Mouse (Mus musculus) MEL (cell line): ENCODE data around the gene Pcsk4. TPM values are rescaled to one million over a fixed set of nuclear protein-coding genes. Genes with fewer than 3 reads are reported as not detected.

Experiments
- DNase-seq: peaks from one replicate; pipeline ENCODE4 v3.0.0; 2011; ENCODE audit warnings: low read depth, low spot score
- H3K27ac ChIP-seq: 2 replicates; pipeline ENCODE4 v1.5.1; 2012; ENCODE audit warnings: low read depth, mild to moderate bottlenecking, control low read depth, low read length, moderate library complexity; ENCODE audit not compliant: control insufficient read depth
- H3K27me3 ChIP-seq, 2 experiments: fragments of 150-350 bp in 1 of 2; sonication (generic) in 1 of 2; 2 replicates each; pipeline ENCODE4 v1.6.1; 2012; ENCODE audit warnings: low read length in 2 of 2, mild to moderate bottlenecking in 2 of 2, improper control_type of control experiment in 1 of 2, moderate library complexity in 1 of 2; ENCODE audit not compliant: insufficient read depth in 2 of 2, control insufficient read depth in 1 of 2
- H3K36me3 ChIP-seq, 2 experiments: 2 replicates each; pipeline ENCODE4 v1.6.1; 2012 to 2014; ENCODE audit warnings: low read length in 2 of 2, improper control_type of control experiment in 1 of 2, inconsistent platforms in 1 of 2, mild to moderate bottlenecking in 1 of 2; ENCODE audit not compliant: insufficient read depth in 2 of 2, control insufficient read depth in 1 of 2
- H3K4me1 ChIP-seq, 2 experiments: fragments of 150-350 bp in 1 of 2; sonication (generic) in 1 of 2; 2 replicates each; pipeline ENCODE4 v1.6.1; 2012; ENCODE audit warnings: low read length in 2 of 2, improper control_type of control experiment in 1 of 2, mild to moderate bottlenecking in 1 of 2; ENCODE audit not compliant: insufficient read depth in 2 of 2, control insufficient read depth in 1 of 2
- H3K4me3 ChIP-seq, 2 experiments: fragments of 150-350 bp in 1 of 2; sonication (generic) in 1 of 2; 2 replicates each; pipeline ENCODE4 v1.5.1; 2012; ENCODE audit warnings: low read depth in 2 of 2, low read length in 2 of 2, mild to moderate bottlenecking in 2 of 2, moderate library complexity in 2 of 2, control low read depth in 1 of 2, improper control_type of control experiment in 1 of 2; ENCODE audit not compliant: control insufficient read depth in 1 of 2, insufficient read depth in 1 of 2
- H3K79me2 ChIP-seq: 2 replicates; pipeline ENCODE4 v1.6.1; 2012; ENCODE audit warnings: mild to moderate bottlenecking, low read length, moderate library complexity; ENCODE audit not compliant: control insufficient read depth, poor library complexity, insufficient read depth
- H3K9ac ChIP-seq: 2 replicates; pipeline ENCODE4 v1.6.1; 2012; ENCODE audit warnings: low read depth, mild to moderate bottlenecking, control low read depth, low read length, moderate library complexity; ENCODE audit not compliant: control insufficient read depth, poor library complexity, severe bottlenecking
- H3K9me3 ChIP-seq: fragments of 150-350 bp; sonication (generic); replicated peaks from 2 replicates; pipeline ENCODE4 v1.6.1; 2012; ENCODE audit warnings: mild to moderate bottlenecking, low read length, improper control_type of control experiment, moderate library complexity; ENCODE audit not compliant: insufficient read depth
- CHD1 ChIP-seq: IDR thresholded peaks from 2 replicates; pipeline ENCODE4 v1.6.1; 2012; ENCODE audit warnings: low read depth, mild to moderate bottlenecking, inconsistent platforms, low read length, improper control_type of control experiment
- CTCF ChIP-seq, 3 experiments: IDR thresholded peaks in 2 of 3; conservative IDR thresholded peaks in 1 of 3; 2 replicates each; pipeline ENCODE4 v1.5.1; 2011 to 2012; ENCODE audit warnings: low read length in 3 of 3, low read depth in 2 of 3, mild to moderate bottlenecking in 2 of 3, improper control_type of control experiment in 1 of 3, inconsistent platforms in 1 of 3, mixed read lengths in 1 of 3, moderate library complexity in 1 of 3; ENCODE audit not compliant: control insufficient read depth in 1 of 3, insufficient read depth in 1 of 3, poor library complexity in 1 of 3, severe bottlenecking in 1 of 3
- E2F4 ChIP-seq: IDR thresholded peaks from 2 replicates; pipeline ENCODE4 v1.6.1; 2011; ENCODE audit warnings: low read depth, low read length, improper control_type of control experiment, borderline replicate concordance
- HCFC1 ChIP-seq: IDR thresholded peaks from 2 replicates; pipeline ENCODE4 v1.6.1; 2012; ENCODE audit warnings: low read depth, mild to moderate bottlenecking, inconsistent platforms, low read length, improper control_type of control experiment, moderate library complexity
- MAX ChIP-seq: IDR thresholded peaks from 2 replicates; pipeline ENCODE4 v1.6.1; 2011; ENCODE audit warnings: low read length, improper control_type of control experiment
- MAZ ChIP-seq: IDR thresholded peaks from 2 replicates; pipeline ENCODE4 v1.6.1; 2012; ENCODE audit warnings: low read depth, mild to moderate bottlenecking, inconsistent platforms, low read length, improper control_type of control experiment
- MXI1 ChIP-seq: IDR thresholded peaks from 2 replicates; pipeline ENCODE4 v1.6.1; 2011; ENCODE audit warnings: mild to moderate bottlenecking, low read depth, low read length, improper control_type of control experiment
- NELFE ChIP-seq: IDR thresholded peaks from 2 replicates; pipeline ENCODE4 v1.6.1; 2011; ENCODE audit warnings: low read depth, low read length, improper control_type of control experiment
- NRF1 ChIP-seq: IDR thresholded peaks from 2 replicates; pipeline ENCODE4 v1.6.1; 2014; ENCODE audit warnings: low read depth, mild to moderate bottlenecking, inconsistent platforms, low read length, improper control_type of control experiment, moderate library complexity; ENCODE audit not compliant: poor library complexity, insufficient read depth, severe bottlenecking
- RAD21 ChIP-seq: IDR thresholded peaks from 2 replicates; pipeline ENCODE4 v1.6.1; 2011; ENCODE audit warnings: mild to moderate bottlenecking, low read depth, low read length, improper control_type of control experiment
- RCOR1 ChIP-seq: IDR thresholded peaks from 2 replicates; pipeline ENCODE4 v1.6.1; 2012; ENCODE audit warnings: low read depth, mild to moderate bottlenecking, inconsistent platforms, low read length, improper control_type of control experiment
- SMC3 ChIP-seq: IDR thresholded peaks from 2 replicates; pipeline ENCODE4 v1.6.1; 2011; ENCODE audit warnings: low read depth, low read length, improper control_type of control experiment
- TAL1 ChIP-seq: IDR thresholded peaks from 2 replicates; pipeline ENCODE4 v1.6.1; 2012; ENCODE audit warnings: mild to moderate bottlenecking, inconsistent platforms, low read length, moderate library complexity, mixed read lengths
- USF1 ChIP-seq: IDR thresholded peaks from 2 replicates; pipeline ENCODE4 v1.6.1; 2014; ENCODE audit warnings: low read depth, mild to moderate bottlenecking, inconsistent platforms, low read length, improper control_type of control experiment, moderate library complexity
- USF2 ChIP-seq, 2 experiments: IDR thresholded peaks; 2 replicates each; pipeline ENCODE4 v1.6.1; 2011 to 2012; ENCODE audit warnings: improper control_type of control experiment in 2 of 2, low read length in 2 of 2, borderline replicate concordance in 1 of 2, inconsistent platforms in 1 of 2, low read depth in 1 of 2, mild to moderate bottlenecking in 1 of 2; ENCODE audit not compliant: insufficient read depth in 1 of 2
- ZC3H11A ChIP-seq: IDR thresholded peaks from 2 replicates; pipeline ENCODE4 v1.6.1; 2012; ENCODE audit warnings: low read depth, mild to moderate bottlenecking, inconsistent platforms, low read length, improper control_type of control experiment
- ZKSCAN1 ChIP-seq: IDR thresholded peaks from 2 replicates; pipeline ENCODE4 v1.6.1; 2012; ENCODE audit warnings: low read depth, mild to moderate bottlenecking, inconsistent platforms, low read length, improper control_type of control experiment, moderate library complexity
- ZMIZ1 ChIP-seq: IDR thresholded peaks from 2 replicates; pipeline ENCODE4 v1.6.1; 2012; ENCODE audit warnings: low read depth, mild to moderate bottlenecking, inconsistent platforms, low read length, improper control_type of control experiment, moderate library complexity
- ZNF384 ChIP-seq: IDR thresholded peaks from 2 replicates; pipeline ENCODE4 v1.6.1; 2012; ENCODE audit warnings: low read depth, mild to moderate bottlenecking, inconsistent platforms, low read length, improper control_type of control experiment
- polyA plus RNA-seq, 2 experiments: library from polyadenylated mRNA; stranded (reverse) in 1 of 2; unstranded in 1 of 2; fragments of >175 nt in 1 of 2; fragments of >200 nt in 1 of 2; gene quantifications; 2 replicates each; pipeline versions ENCODE4 v1.2.1 to v1.2.4; 2012; ENCODE audit warnings: low replicate concordance in 2 of 2, low read depth in 1 of 2; ENCODE audit not compliant: insufficient read length in 2 of 2, insufficient read depth in 1 of 2, missing spikeins in 1 of 2
- total RNA-seq: library from RNA; depleted of rRNA; stranded (reverse); fragments of 300-350 nt; gene quantifications from 2 replicates; pipeline ENCODE4 v1.2.3, GENCODE M21; 2012

Pcsk4 gene
- total and polyA plus RNA-seq, 3 experiments = 6.5 to 23.1 TPM; not detected in 1

- H3K27ac ChIP-seq = no peak overlapping the region
- H3K9ac ChIP-seq = no peak overlapping the region
- no peak for DNase-seq
- no peaks in the 10 kb centered on the region for H3K9me3 ChIP-seq
- no peaks in the 10 kb centered on the region for H3K27me3 ChIP-seq
- TF ChIP-seq RAD21 (no peak), TAL1 (no peak), ZNF384 (no peak), ZMIZ1 (no peak), MAX (no peak), CHD1 (no peak), MXI1 (no peak), SMC3 (no peak), NRF1 (no peak), E2F4 (no peak), USF2 (IDR thresholded peaks at IDR 0.05; ENCODE audit: borderline replicate concordance in 1 of 2, insufficient read depth in 1 of 2, low read depth in 1 of 2, low read length in 2 of 2) (no peak), USF1 (no peak), MAZ (no peak), NELFE (no peak), ZC3H11A (no peak), RCOR1 (no peak), ZKSCAN1 (no peak), CTCF (IDR thresholded peaks at IDR 0.05 in 2 of 3, conservative IDR thresholded peaks at IDR 0.05 in 1 of 3; ENCODE audit: control insufficient read depth in 1 of 3, insufficient read depth in 1 of 3, low read depth in 2 of 3, low read length in 3 of 3, poor library complexity in 1 of 3, severe bottlenecking in 1 of 3) (no peak)
- no peak overlapping the region for H3K4me3 ChIP-seq
- H3K79me2 ChIP-seq = peaks cover 9% of the 10 kb centered on the region
- H3K36me3 ChIP-seq = peaks cover 2 to 13% of the 10 kb centered on the region in 2 experiments; a peak in 2 of 4 replicates
- H3K4me1 ChIP-seq = peaks cover 0 to 4% of the 10 kb centered on the region in 2 experiments; a peak in 1 of 4 replicates
These were observed 41.2 kb downstream of the Pcsk4 start for GRCm38 (mm10) chr10:80288097-80288496.

GRCm38 (mm10) chr10:80285222-80286070 is 43.9 kb downstream of the Pcsk4 start:
- Histone ChIP-seq H3K9ac (no peak overlapping the region), H3K36me3 (peaks cover 0 to 15% of the 10 kb centered on the region in 2 experiments; a peak in 2 of 4 replicates), H3K9me3 (no peaks in the 10 kb centered on the region), H3K27ac (no peak overlapping the region), H3K79me2 (no peaks in the 10 kb centered on the region), H3K27me3 (no peaks in the 10 kb centered on the region), H3K4me3 (no peak overlapping the region), H3K4me1 (no peaks in the 10 kb centered on the region)
- no peak for DNase-seq
- no peak for TF ChIP-seq HCFC1
- no peak for TF ChIP-seq USF1
- no peak for TF ChIP-seq NELFE
- TF ChIP-seq SMC3 = no peak
- no peak for TF ChIP-seq TAL1
